8 mouse cellular contexts compared by ENCODE assay signal in genomic region chr6:49236331-49236730, GRCm38 (mm10). TPM values are rescaled to one million over a fixed set of nuclear protein-coding genes. Genes with fewer than 3 reads are reported as not detected.
DNase-seq lines count a peak whose midpoint lies in the region; ATAC-seq and TF ChIP-seq lines count a peak whose summit lies in the region.

No protein-coding gene starts in this region.

- no peak overlapping the region for H3K4me2 ChIP-seq in embryonic facial prominence, embryonic 11.5 days (ENCODE audit: low read depth, low read length)
- H3K4me2 ChIP-seq in intestine, postnatal 0 days (replicated peaks; ENCODE audit: low read depth): no peak overlapping the region

- no peak for TF ChIP-seq CTCF in intestine, postnatal 0 days (IDR thresholded peaks at IDR 0.05; ENCODE audit: low read depth)

- no peaks in the 10 kb centered on the region for H3K4me1 ChIP-seq in embryonic facial prominence, embryonic 11.5 days (ENCODE audit: control insufficient read depth, insufficient read depth, low read length)
- H3K4me1 ChIP-seq in intestine, postnatal 0 days (replicated peaks; ENCODE audit: control insufficient read depth, insufficient read depth, low read length): no peaks in the 10 kb centered on the region
- H3K4me1 ChIP-seq in midbrain, embryonic 10.5 days: peaks cover 6% of the 10 kb centered on the region

- H3K27ac ChIP-seq in embryonic facial prominence, embryonic 11.5 days (replicated peaks; ENCODE audit: low read depth, low read length): no peak overlapping the region
- no peak overlapping the region for H3K27ac ChIP-seq in intestine, postnatal 0 days (ENCODE audit: low read depth, low read length)
- H3K27ac ChIP-seq in midbrain, embryonic 10.5 days (replicated peaks): no peak overlapping the region

- peak; percentile 99 for ATAC-seq in embryonic facial prominence, embryonic 11.5 days (replicated peaks; ENCODE audit: insufficient number of reproducible peaks, low FRiP score, low TSS enrichment, low read depth)
- peak; percentile 100 for ATAC-seq in intestine, postnatal 0 days

- no peak overlapping the region for H3K4me3 ChIP-seq in embryonic facial prominence, embryonic 11.5 days (ENCODE audit: low read depth, low read length)
- H3K4me3 ChIP-seq in intestine, postnatal 0 days (ENCODE audit: low read depth, low read length): no peak overlapping the region
- H3K4me3 ChIP-seq in midbrain, embryonic 10.5 days: no peak overlapping the region

- no peaks in the 10 kb centered on the region for H3K36me3 ChIP-seq in embryonic facial prominence, embryonic 11.5 days (replicated peaks; ENCODE audit: control insufficient read depth, insufficient read depth, low read depth, low read length)
- no peaks in the 10 kb centered on the region for H3K36me3 ChIP-seq in intestine, postnatal 0 days (ENCODE audit: control insufficient read depth, insufficient read depth)
- peaks cover 12% of the 10 kb centered on the region; the same call in 1 of the 2 replicates for H3K36me3 ChIP-seq in midbrain, embryonic 10.5 days

- 51% methylated on average over 9 of the region's 9 CpGs for WGBS in embryonic facial prominence, embryonic 11.5 days
- 56% methylated on average over 9 of the region's 9 CpGs for WGBS in intestine, postnatal 0 days
- WGBS in midbrain, embryonic 10.5 days: 61% methylated on average over 9 of the region's 9 CpGs

- no peaks in the 10 kb centered on the region for H3K27me3 ChIP-seq in embryonic facial prominence, embryonic 11.5 days (ENCODE audit: control insufficient read depth, insufficient read depth, low read length)
- no peaks in the 10 kb centered on the region for H3K27me3 ChIP-seq in intestine, postnatal 0 days (replicated peaks; ENCODE audit: control insufficient read depth, insufficient read depth, low read length)
- H3K27me3 ChIP-seq in midbrain, embryonic 10.5 days (ENCODE audit: low read depth, poor library complexity, severe bottlenecking): no peaks in the 10 kb centered on the region

- H3K9ac ChIP-seq in embryonic facial prominence, embryonic 11.5 days (replicated peaks; ENCODE audit: low read length): no peak overlapping the region
- H3K9ac ChIP-seq in intestine, postnatal 0 days (ENCODE audit: low read depth, low read length): no peak overlapping the region

- no peaks in the 10 kb centered on the region for H3K9me3 ChIP-seq in embryonic facial prominence, embryonic 11.5 days (replicated peaks; ENCODE audit: control insufficient read depth, low read length)
- no peaks in the 10 kb centered on the region for H3K9me3 ChIP-seq in intestine, postnatal 0 days (ENCODE audit: control insufficient read depth)
- H3K9me3 ChIP-seq in midbrain, embryonic 10.5 days (replicated peaks): peaks cover 3% of the 10 kb centered on the region

- intact Hi-C loops in left cerebral cortex, postnatal 25 days (cut with DNase I): no loop called here

- DNase-seq in adrenal gland, adult 2 months: peak; percentile 100
- peak; percentile 96 for DNase-seq in embryonic facial prominence, embryonic 11.5 days (ENCODE audit: low spot score)
- DNase-seq in heart, adult 11 months: peak; percentile 100
- DNase-seq in left cerebral cortex, postnatal 25 days (ENCODE audit: low spot score in 2 of 2): peak; percentile 100
- DNase-seq in midbrain, embryonic 10.5 days (ENCODE audit: low spot score): peak; percentile 63
- DNase-seq in right cerebral cortex, postnatal 36 days (ENCODE audit: low spot score in 2 of 2): peak; percentile 100
- peak; percentile 96 for DNase-seq in yolk sac, embryonic 10.5 days (ENCODE audit: low spot score)

RNA-seq across cellular contexts. Expression of gene Igf2bp3, which starts 21.6 kb away (rescaled TPM):
- under 1 TPM; 0.17 to 0.20 TPM for total RNA-seq in adrenal gland, adult 2 months (2021)
- polyA plus RNA-seq in adrenal gland, adult 2 months (2012; rRNA removed): 0.02 TPM in 1 of 2 replicates, not detected in the other
- 138 and 149 TPM in 2 replicates for polyA plus RNA-seq in embryonic facial prominence, embryonic 11.5 days (2014; fragmentation: Nextera tagmentation; extraction: Ambion mirVana)
- 54.7 and 56.3 TPM in 2 replicates for polyA plus RNA-seq in intestine, postnatal 0 days (2015; fragmentation: Nextera tagmentation; extraction: Ambion mirVana)
- total RNA-seq in left cerebral cortex, postnatal 25 days (2021): under 1 TPM in 1 of 2 experiments, not detected in 1; 0.16 TPM
- 134 and 148 TPM in 2 replicates for polyA plus RNA-seq in midbrain, embryonic 10.5 days (2016; fragmentation: Nextera tagmentation; extraction: Ambion mirVana)

RNA-seq across cellular contexts. Expression of gene Tra2a, which starts 27.5 kb away (rescaled TPM):
- 10 to 100 TPM; 38.5 to 88.4 TPM for total RNA-seq in adrenal gland, adult 2 months (2021)
- polyA plus RNA-seq in adrenal gland, adult 2 months (2012; rRNA removed): 15.6 and 17.5 TPM in 2 replicates
- 53.3 and 55.5 TPM in 2 replicates for polyA plus RNA-seq in embryonic facial prominence, embryonic 11.5 days (2014; fragmentation: Nextera tagmentation; extraction: Ambion mirVana)
- 30.2 and 30.5 TPM in 2 replicates for polyA plus RNA-seq in intestine, postnatal 0 days (2015; fragmentation: Nextera tagmentation; extraction: Ambion mirVana)
- total RNA-seq in left cerebral cortex, postnatal 25 days (2021): 10 to 100 TPM; 74.1 to 80.5 TPM
- 121 and 126 TPM in 2 replicates for polyA plus RNA-seq in midbrain, embryonic 10.5 days (2016; fragmentation: Nextera tagmentation; extraction: Ambion mirVana)

Comparison
In these comparisons a context has a peak if more than half of its experiments do, and no peak if none do; other contexts are left out.
1. RNA of gene Igf2bp3, which starts 21.6 kb away (polyA plus RNA-seq): 138 to 149 TPM in embryonic facial prominence, embryonic 11.5 days, 134 to 148 TPM in midbrain, embryonic 10.5 days and 54.7 to 56.3 TPM in intestine, postnatal 0 days; 0.02 TPM in adrenal gland, adult 2 months; every median in the first group is over 10 times any median in the second.
2. Peak in every context shown above with its lines, with median percentiles within 50 percentile points of each other: DNase-seq.